Mouse (Mus musculus) midbrain, embryonic 16.5 days (tissue): Measurements from ENCODE around the gene Gm21244. TPM values are rescaled to one million over a fixed set of nuclear protein-coding genes. Genes with fewer than 3 reads are reported as not detected.
"Not testable (repeated sequence)": the region's sequence is repeated elsewhere in the genome, so short reads cannot be mapped to it uniquely, and the experiment has no call there.

Experiments
- ATAC-seq: fragments of 200-750 bp; cut with Nextera tagmentation; 2 replicates; pipeline ENCODE4 v1.8.0; 2017; ENCODE audit warnings: moderate TSS enrichment
- H3K27ac ChIP-seq: fragments of 300-500 bp; sonication (generic); 2 replicates; pipeline ENCODE4 v1.5.1; 2014; ENCODE audit warnings: mild to moderate bottlenecking, low read length, mixed read lengths
- H3K27me3 ChIP-seq: fragments of 300-500 bp; sonication (generic); 2 replicates; pipeline ENCODE4 v1.6.1; 2014; ENCODE audit warnings: low read depth, low read length, mixed read lengths; ENCODE audit not compliant: control insufficient read depth, insufficient read depth
- H3K36me3 ChIP-seq: fragments of 300-500 bp; sonication (generic); 2 replicates; pipeline ENCODE4 v1.6.1; 2014; ENCODE audit warnings: mild to moderate bottlenecking, low read length, moderate library complexity, mixed read lengths; ENCODE audit not compliant: control insufficient read depth, insufficient read depth
- H3K4me1 ChIP-seq: fragments of 300-500 bp; sonication (generic); 2 replicates; pipeline ENCODE4 v1.6.1; 2014; ENCODE audit warnings: mild to moderate bottlenecking, low read length, mixed read lengths; ENCODE audit not compliant: control insufficient read depth, insufficient read depth
- H3K4me2 ChIP-seq: fragments of 300-500 bp; sonication (generic); 2 replicates; pipeline ENCODE4 v1.6.1; 2014; ENCODE audit warnings: mild to moderate bottlenecking, low read length, mixed read lengths
- H3K4me3 ChIP-seq: fragments of 300-500 bp; sonication (generic); 2 replicates; pipeline ENCODE4 v1.5.1; 2014; ENCODE audit warnings: low read depth, mild to moderate bottlenecking, low read length, moderate library complexity, mixed read lengths
- H3K9ac ChIP-seq: fragments of 300-500 bp; sonication (generic); 2 replicates; pipeline ENCODE4 v1.6.1; 2014; ENCODE audit warnings: low read depth, low read length, mixed read lengths
- H3K9me3 ChIP-seq: fragments of 300-500 bp; sonication (generic); replicated peaks from 2 replicates; pipeline ENCODE4 v1.6.1; 2014; ENCODE audit warnings: mild to moderate bottlenecking, low read length, mixed read lengths; ENCODE audit not compliant: control insufficient read depth, poor library complexity, severe bottlenecking
- WGBS: fragments of 180-500 bp; shearing (Covaris S2); extraction: QIAGEN DNeasy Blood & Tissue Kit; methylation state at CpG from one replicate; pipeline ENCODE4 v1.1.7; 2014; 5-methylcytosine and 5-hydroxymethylcytosine counted together
- polyA plus RNA-seq: library from polyadenylated mRNA; unstranded; fragments of >200 nt; fragmentation: Nextera tagmentation; extraction: Ambion mirVana; gene quantifications from 2 replicates; pipeline ENCODE4 v1.2.1, GENCODE M21; 2015

Gm21244 gene
- polyA plus RNA-seq: not detected in 2 replicates

GRCm38 (mm10) chrY:7169193-7169592 is at the start of gene Gm21244:
Gm21244 (minus strand) TSS chrY:7169293.
- H3K4me2 ChIP-seq, H3K27ac ChIP-seq, H3K4me1 ChIP-seq, H3K27me3 ChIP-seq, H3K36me3 ChIP-seq, H3K9ac ChIP-seq, ATAC-seq, H3K9me3 ChIP-seq, H3K4me3 ChIP-seq: not testable (repeated sequence)
- WGBS: no CpG with 5 or more reads among the region's 3 CpGs

Other genes starting within 250 kb of the Gm21244 start
- gene Gm28998, start 84.5 kb upstream of the Gm21244 start, polyA plus RNA-seq: not detected in 2 replicates
- not detected in 2 replicates for gene Gm21788, start 235.7 kb upstream of the Gm21244 start, polyA plus RNA-seq